Mouse (Mus musculus): ENCODE measurements around the gene Npm3.

Npm3 gene

GRCm38 (mm10) chr19:45749243-45750043 is at the start of gene Npm3:
Gene Npm3 (minus strand): TSS chr19:45749591.
- peak; percentile 36; the same call in 1 of the 2 replicates for ATAC-seq (ENCODE audit: insufficient number of reproducible peaks, low FRiP score, low TSS enrichment)

- no peak for ATAC-seq (ENCODE audit: insufficient number of reproducible peaks, low FRiP score, low TSS enrichment)
Observed at GRCm38 (mm10) chr19:45796879-45797278, 47.5 kb upstream of the Npm3 start.

- no peak for ATAC-seq (ENCODE audit: insufficient number of reproducible peaks, low FRiP score, low TSS enrichment)
Observed at GRCm38 (mm10) chr19:45796061-45796556, 46.7 kb upstream of the Npm3 start.

GRCm38 (mm10) chr19:45795406-45795944 is 46.1 kb upstream of the Npm3 start:
- ATAC-seq (ENCODE audit: insufficient number of reproducible peaks, low FRiP score, low TSS enrichment): no peak

GRCm38 (mm10) chr19:45794718-45795117 is 45.3 kb upstream of the Npm3 start:
- ATAC-seq (ENCODE audit: insufficient number of reproducible peaks, low FRiP score, low TSS enrichment): no peak

- no peak for ATAC-seq (ENCODE audit: insufficient number of reproducible peaks, low FRiP score, low TSS enrichment)
Observed at GRCm38 (mm10) chr19:45792404-45792803, 43.0 kb upstream of the Npm3 start.

GRCm38 (mm10) chr19:45789888-45790874 is 40.8 kb upstream of the Npm3 start:
- ATAC-seq (ENCODE audit: insufficient number of reproducible peaks, low FRiP score, low TSS enrichment): no peak

GRCm38 (mm10) chr19:45789365-45789764 is 40.0 kb upstream of the Npm3 start:
- no peak for ATAC-seq (ENCODE audit: insufficient number of reproducible peaks, low FRiP score, low TSS enrichment)

GRCm38 (mm10) chr19:45788337-45788736 is 38.9 kb upstream of the Npm3 start:
- ATAC-seq (ENCODE audit: insufficient number of reproducible peaks, low FRiP score, low TSS enrichment): no peak

- no peak for ATAC-seq (ENCODE audit: insufficient number of reproducible peaks, low FRiP score, low TSS enrichment)
Observed at GRCm38 (mm10) chr19:45787450-45787849, 38.1 kb upstream of the Npm3 start.

- no peak for ATAC-seq (ENCODE audit: insufficient number of reproducible peaks, low FRiP score, low TSS enrichment)
Observed at GRCm38 (mm10) chr19:45785470-45785869, 36.1 kb upstream of the Npm3 start.

GRCm38 (mm10) chr19:45783933-45784576 is 34.7 kb upstream of the Npm3 start:
- no peak for ATAC-seq (ENCODE audit: insufficient number of reproducible peaks, low FRiP score, low TSS enrichment)

GRCm38 (mm10) chr19:45783181-45783932 is 34.0 kb upstream of the Npm3 start, which contains the start of gene Mgea5:
Gene Mgea5 (minus strand): TSS chr19:45783837.
- peak; percentile 93 for ATAC-seq (ENCODE audit: insufficient number of reproducible peaks, low FRiP score, low TSS enrichment)

GRCm38 (mm10) chr19:45782315-45783001 is 33.1 kb upstream of the Npm3 start:
- ATAC-seq (ENCODE audit: insufficient number of reproducible peaks, low FRiP score, low TSS enrichment): peak; percentile 38; the same call in 1 of the 2 replicates

- no peak for ATAC-seq (ENCODE audit: insufficient number of reproducible peaks, low FRiP score, low TSS enrichment)
Observed at GRCm38 (mm10) chr19:45781676-45782075, 32.3 kb upstream of the Npm3 start.

- ATAC-seq (ENCODE audit: insufficient number of reproducible peaks, low FRiP score, low TSS enrichment): no peak
Observed at GRCm38 (mm10) chr19:45780350-45780915, 31.0 kb upstream of the Npm3 start.

GRCm38 (mm10) chr19:45775486-45775885 is 26.1 kb upstream of the Npm3 start:
- ATAC-seq (ENCODE audit: insufficient number of reproducible peaks, low FRiP score, low TSS enrichment): no peak

GRCm38 (mm10) chr19:45771501-45771900 is 22.1 kb upstream of the Npm3 start:
- no peak for ATAC-seq (ENCODE audit: insufficient number of reproducible peaks, low FRiP score, low TSS enrichment)
